Mouse (Mus musculus): Measurements from ENCODE around the gene 2210407C18Rik.

Gene 2210407C18Rik

GRCm38 (mm10) chr11:58597837-58598236, 18.0 kb downstream of the 2210407C18Rik start:
- no peak for DNase-seq

- DNase-seq, result no peak
Observed at GRCm38 (mm10) chr11:58594814-58595213, 21.1 kb downstream of the 2210407C18Rik start, which contains the start of gene Olfr324. Olfr324 (plus strand) TSS chr11:58595114.

- no peak for DNase-seq
Observed at GRCm38 (mm10) chr11:58588620-58589250, 27.1 kb downstream of the 2210407C18Rik start.

- peak; percentile 5 for DNase-seq
Observed at GRCm38 (mm10) chr11:58587898-58588348, 28.0 kb downstream of the 2210407C18Rik start.

- peak; percentile 5 for DNase-seq
Observed at GRCm38 (mm10) chr11:58578636-58579035, 37.2 kb downstream of the 2210407C18Rik start.

- no peak for DNase-seq
Observed at GRCm38 (mm10) chr11:58577430-58577829, 38.4 kb downstream of the 2210407C18Rik start, which contains the start of gene Olfr325. Olfr325 (plus strand) TSS chr11:58577730.

GRCm38 (mm10) chr11:58570405-58570804, 45.5 kb downstream of the 2210407C18Rik start, which contains the start of gene Olfr224:
Olfr224 (minus strand) TSS chr11:58570553.
- no peak for DNase-seq
